Mouse (Mus musculus): ENCODE measurements around the gene Opcml. TPM values are rescaled to one million over a fixed set of nuclear protein-coding genes. Genes with fewer than 3 reads are reported as not detected.

The Opcml gene
- total and polyA plus RNA-seq, 2 experiments, result under 0.01 TPM; not detected in 1

DNA sequence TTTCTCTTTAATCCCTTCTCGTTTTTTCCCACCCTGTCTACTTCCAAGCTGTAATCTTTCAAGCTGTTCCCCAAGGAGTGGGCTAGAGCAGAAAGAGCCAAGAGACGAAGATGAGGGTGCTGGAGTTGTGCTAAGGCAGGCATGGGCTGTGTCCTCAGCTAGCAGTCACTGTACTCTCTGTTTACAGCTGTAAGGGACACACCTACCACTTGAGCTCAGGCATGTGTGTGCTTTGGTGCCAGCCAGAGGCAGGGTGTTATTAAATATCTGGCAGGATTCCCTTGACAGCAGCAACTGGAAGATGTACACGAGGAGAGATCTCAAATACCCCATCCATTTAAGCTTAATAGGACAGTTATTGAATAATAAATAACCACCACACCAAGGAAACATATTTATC is 490.4 kb downstream of the Opcml start:
- TF ChIP-seq POLR2A (IDR thresholded peaks at IDR 0.05; ENCODE audit: extremely low read depth, insufficient read depth, low read length) (no peak), CTCF (IDR thresholded peaks at IDR 0.05; ENCODE audit: low read depth, low read length) (no peak)
- no peaks in the 10 kb centered on the region for H3K79me2 ChIP-seq (ENCODE audit: control insufficient read depth, insufficient read depth, low read length)
- 41% methylated on average over 3 of the region's 3 CpGs for WGBS
- no peak overlapping the region for H3K4me3 ChIP-seq (ENCODE audit: insufficient read depth, low read depth, low read length)
- no peaks in the 10 kb centered on the region for H3K36me3 ChIP-seq (ENCODE audit: control insufficient read depth, insufficient read depth, low read length)
- no peaks in the 10 kb centered on the region for H3K27me3 ChIP-seq (ENCODE audit: control insufficient read depth, insufficient read depth, low read length)
- H3K27ac ChIP-seq (replicated peaks; ENCODE audit: insufficient read depth, low read depth, low read length), result no peak overlapping the region
- H3K9ac ChIP-seq (ENCODE audit: low read depth, low read length), result no peak overlapping the region
- no peak for DNase-seq (ENCODE audit: extremely low read depth, low read depth, low spot score)
- H3K4me1 ChIP-seq (ENCODE audit: control insufficient read depth, insufficient read depth, low read length), result no peaks in the 10 kb centered on the region

GRCm38 (mm10) chr9:28281571-28281970 is 491.0 kb downstream of the Opcml start:
- Histone ChIP-seq H3K9ac (ENCODE audit: low read depth, low read length) (no peak overlapping the region), H3K36me3 (ENCODE audit: control insufficient read depth, insufficient read depth, low read length) (no peaks in the 10 kb centered on the region), H3K79me2 (ENCODE audit: control insufficient read depth, insufficient read depth, low read length) (no peaks in the 10 kb centered on the region), H3K4me1 (ENCODE audit: control insufficient read depth, insufficient read depth, low read length) (no peaks in the 10 kb centered on the region), H3K27ac (replicated peaks; ENCODE audit: insufficient read depth, low read depth, low read length) (no peak overlapping the region), H3K4me3 (ENCODE audit: insufficient read depth, low read depth, low read length) (no peak overlapping the region), H3K27me3 (ENCODE audit: control insufficient read depth, insufficient read depth, low read length) (no peaks in the 10 kb centered on the region)
- no peak for DNase-seq (ENCODE audit: extremely low read depth, low read depth, low spot score)
- 72% methylated on average over 3 of the region's 3 CpGs for whole genome bisulfite sequencing
- TF ChIP-seq POLR2A (IDR thresholded peaks at IDR 0.05; ENCODE audit: extremely low read depth, insufficient read depth, low read length) (no peak), CTCF (IDR thresholded peaks at IDR 0.05; ENCODE audit: low read depth, low read length) (no peak)

DNA sequence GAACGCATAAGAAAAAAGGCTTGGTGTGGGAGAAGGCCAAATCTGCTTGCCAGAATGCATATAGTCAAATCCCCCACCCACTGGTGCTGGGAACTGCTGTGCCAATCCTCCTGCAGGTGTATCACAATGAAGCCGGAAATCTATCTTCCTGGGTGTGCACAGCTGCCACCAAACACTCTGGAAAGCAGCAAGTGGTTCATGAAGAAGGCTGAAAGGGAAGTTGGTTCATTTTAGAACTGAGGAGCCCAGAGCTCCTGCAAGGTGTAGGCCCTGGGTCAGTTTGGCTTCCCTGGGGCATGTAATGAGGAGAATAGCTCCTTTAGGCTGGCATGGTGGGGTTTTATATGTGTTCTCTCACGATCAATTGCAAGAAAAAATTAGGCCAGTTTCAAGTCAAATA is 494.4 kb downstream of the Opcml start:
- Histone ChIP-seq H3K79me2 (ENCODE audit: control insufficient read depth, insufficient read depth, low read length) (no peaks in the 10 kb centered on the region), H3K4me3 (ENCODE audit: insufficient read depth, low read depth, low read length) (no peak overlapping the region), H3K27me3 (ENCODE audit: control insufficient read depth, insufficient read depth, low read length) (no peaks in the 10 kb centered on the region), H3K4me1 (ENCODE audit: control insufficient read depth, insufficient read depth, low read length) (no peaks in the 10 kb centered on the region), H3K27ac (replicated peaks; ENCODE audit: insufficient read depth, low read depth, low read length) (no peak overlapping the region), H3K9ac (ENCODE audit: low read depth, low read length) (no peak overlapping the region), H3K36me3 (ENCODE audit: control insufficient read depth, insufficient read depth, low read length) (no peaks in the 10 kb centered on the region)
- DNase-seq (ENCODE audit: extremely low read depth, low read depth, low spot score), result no peak
- TF ChIP-seq CTCF (IDR thresholded peaks at IDR 0.05; ENCODE audit: low read depth, low read length), result no peak
- TF ChIP-seq POLR2A (IDR thresholded peaks at IDR 0.05; ENCODE audit: extremely low read depth, insufficient read depth, low read length), result no peak
- 74% methylated on average over 3 of the region's 3 CpGs for WGBS

DNA sequence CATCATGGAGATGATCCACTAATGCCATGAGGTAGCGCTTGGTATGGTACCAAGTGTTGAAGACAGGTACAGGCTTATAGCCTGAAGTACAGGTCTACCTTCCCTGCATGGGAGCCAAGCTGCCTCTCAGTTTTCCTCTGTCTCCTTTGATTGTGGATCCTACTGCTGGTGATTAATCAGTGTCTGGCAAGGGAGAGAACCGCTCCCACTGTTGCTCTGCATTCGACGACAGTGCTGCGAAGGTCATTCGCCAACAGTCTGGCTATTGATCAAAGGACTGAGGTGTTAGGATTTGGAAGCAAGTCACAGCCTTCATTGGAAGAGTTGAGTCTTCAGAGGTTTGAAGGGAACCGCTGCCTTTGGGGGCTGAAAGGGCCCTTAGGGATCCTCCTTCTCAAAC is 495.8 kb downstream of the Opcml start:
- 76% methylated on average over 7 of the region's 7 CpGs for WGBS
- no peak for DNase-seq (ENCODE audit: extremely low read depth, low read depth, low spot score)
- TF ChIP-seq POLR2A (IDR thresholded peaks at IDR 0.05; ENCODE audit: extremely low read depth, insufficient read depth, low read length), result no peak
- TF ChIP-seq CTCF (IDR thresholded peaks at IDR 0.05; ENCODE audit: low read depth, low read length), result no peak

DNA sequence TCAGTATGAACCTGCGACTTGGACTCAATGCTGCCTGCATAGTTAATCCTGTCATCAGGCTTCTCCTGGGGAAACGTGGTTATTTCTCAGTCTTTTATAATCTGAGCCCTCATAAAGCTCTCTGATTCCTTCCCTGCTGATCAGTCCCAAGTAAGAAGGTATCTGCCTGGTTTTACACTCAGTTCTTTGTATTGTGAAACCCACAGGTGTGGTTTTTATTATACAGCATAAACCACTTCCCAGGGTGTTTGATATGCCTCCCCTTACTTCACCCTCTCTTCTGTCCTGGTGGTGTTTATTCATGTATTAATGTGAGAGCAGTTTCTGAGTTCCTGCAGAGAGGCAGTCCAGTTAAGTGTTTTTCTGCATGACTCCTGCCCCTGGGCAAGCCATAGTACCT is 496.9 kb downstream of the Opcml start:
- Histone ChIP-seq H3K27ac (replicated peaks; ENCODE audit: insufficient read depth, low read depth, low read length) (no peak overlapping the region), H3K4me1 (ENCODE audit: control insufficient read depth, insufficient read depth, low read length) (no peaks in the 10 kb centered on the region), H3K9ac (ENCODE audit: low read depth, low read length) (no peak overlapping the region), H3K27me3 (ENCODE audit: control insufficient read depth, insufficient read depth, low read length) (no peaks in the 10 kb centered on the region), H3K36me3 (ENCODE audit: control insufficient read depth, insufficient read depth, low read length) (no peaks in the 10 kb centered on the region), H3K4me3 (ENCODE audit: insufficient read depth, low read depth, low read length) (no peak overlapping the region), H3K79me2 (ENCODE audit: control insufficient read depth, insufficient read depth, low read length) (no peaks in the 10 kb centered on the region)
- DNase-seq (ENCODE audit: extremely low read depth, low read depth, low spot score), result no peak
- TF ChIP-seq POLR2A (IDR thresholded peaks at IDR 0.05; ENCODE audit: extremely low read depth, insufficient read depth, low read length), result no peak
- no peak for TF ChIP-seq CTCF (IDR thresholded peaks at IDR 0.05; ENCODE audit: low read depth, low read length)
- WGBS, result 69% methylated on average over 2 of the region's 2 CpGs

More for the DNA sequence above, 495.8 kb downstream of the Opcml start:
- Histone ChIP-seq H3K79me2 (ENCODE audit: control insufficient read depth, insufficient read depth, low read length) (no peaks in the 10 kb centered on the region), H3K9ac (ENCODE audit: low read depth, low read length) (no peak overlapping the region), H3K4me3 (ENCODE audit: insufficient read depth, low read depth, low read length) (no peak overlapping the region), H3K27ac (replicated peaks; ENCODE audit: insufficient read depth, low read depth, low read length) (no peak overlapping the region), H3K4me1 (ENCODE audit: control insufficient read depth, insufficient read depth, low read length) (no peaks in the 10 kb centered on the region), H3K27me3 (ENCODE audit: control insufficient read depth, insufficient read depth, low read length) (no peaks in the 10 kb centered on the region), H3K36me3 (ENCODE audit: control insufficient read depth, insufficient read depth, low read length) (no peaks in the 10 kb centered on the region)

- H3K36me3 ChIP-seq (ENCODE audit: control insufficient read depth, insufficient read depth, low read length), result no peaks in the 10 kb centered on the region
- no peak overlapping the region for H3K27ac ChIP-seq (replicated peaks; ENCODE audit: insufficient read depth, low read depth, low read length)
- H3K27me3 ChIP-seq (ENCODE audit: control insufficient read depth, insufficient read depth, low read length), result no peaks in the 10 kb centered on the region
- no peak for DNase-seq (ENCODE audit: extremely low read depth, low read depth, low spot score)
- 44% methylated on average over 1 of the region's 1 CpGs for WGBS
- H3K79me2 ChIP-seq (ENCODE audit: control insufficient read depth, insufficient read depth, low read length), result no peaks in the 10 kb centered on the region
- H3K4me3 ChIP-seq (ENCODE audit: insufficient read depth, low read depth, low read length), result no peak overlapping the region
- no peak overlapping the region for H3K9ac ChIP-seq (ENCODE audit: low read depth, low read length)
- TF ChIP-seq CTCF (IDR thresholded peaks at IDR 0.05; ENCODE audit: low read depth, low read length) (no peak), POLR2A (IDR thresholded peaks at IDR 0.05; ENCODE audit: extremely low read depth, insufficient read depth, low read length) (no peak)
- no peaks in the 10 kb centered on the region for H3K4me1 ChIP-seq (ENCODE audit: control insufficient read depth, insufficient read depth, low read length)
These were observed 499.2 kb downstream of the Opcml start for GRCm38 (mm10) chr9:28289696-28290330.

All from liver, adult 2 months (tissue).